Mouse (Mus musculus): ENCODE measurements around the gene Sox5. TPM values are rescaled to one million over a fixed set of nuclear protein-coding genes. Genes with fewer than 3 reads are reported as not detected.

Sox5 gene
- polyA plus RNA-seq, 1 experiment from 2014 or later, result 61.5 TPM

GRCm38 (mm10) chr6:144746436-144746835, 35.3 kb downstream of the Sox5 start:
- Histone ChIP-seq H3K9me3 (ENCODE audit: control insufficient read depth, low read length) (no peaks in the 10 kb centered on the region; the same call in 1 of the 2 replicates), H3K4me3 (ENCODE audit: low read depth, low read length) (no peak overlapping the region), H3K36me3 (ENCODE audit: control insufficient read depth, insufficient read depth, low read length) (no peaks in the 10 kb centered on the region), H3K4me1 (replicated peaks; ENCODE audit: control insufficient read depth, insufficient read depth, low read length) (no peaks in the 10 kb centered on the region; the same call in 1 of the 2 replicates), H3K27ac (ENCODE audit: low read depth, low read length) (no peak overlapping the region), H3K27me3 (ENCODE audit: control insufficient read depth, insufficient read depth, low read length) (no peaks in the 10 kb centered on the region), H3K4me2 (ENCODE audit: low read depth, low read length, severe bottlenecking) (no peak overlapping the region), H3K9ac (ENCODE audit: low read length) (no peak overlapping the region)
- no peak for DNase-seq (ENCODE audit: low spot score)
- WGBS, result 91% methylated on average over 10 of the region's 10 CpGs
- no peak for ATAC-seq (replicated peaks; ENCODE audit: low FRiP score)

DNA sequence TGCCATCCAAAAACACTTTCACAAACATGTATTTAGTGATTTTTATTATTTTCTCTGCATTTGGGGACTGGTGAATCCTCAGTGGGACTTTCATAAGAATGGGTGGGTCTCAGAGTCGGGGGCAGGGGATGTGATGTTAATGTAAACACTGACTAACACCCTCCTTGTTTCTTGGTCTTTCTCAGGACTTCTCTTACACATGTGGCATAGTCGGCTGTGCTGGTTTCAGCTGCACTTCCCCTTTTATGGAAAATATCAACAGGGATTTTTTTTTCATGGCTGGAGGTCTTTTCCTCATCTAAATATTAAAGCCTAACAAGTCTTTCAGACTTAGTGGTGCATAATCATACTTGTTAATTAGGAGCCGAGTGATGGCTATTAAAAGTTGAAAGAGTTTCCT, 39.2 kb downstream of the Sox5 start:
- Histone ChIP-seq H3K36me3 (ENCODE audit: control insufficient read depth, insufficient read depth, low read length) (no peaks in the 10 kb centered on the region), H3K4me2 (ENCODE audit: low read depth, low read length, severe bottlenecking) (no peak overlapping the region), H3K4me3 (ENCODE audit: low read depth, low read length) (no peak overlapping the region), H3K27me3 (ENCODE audit: control insufficient read depth, insufficient read depth, low read length) (no peaks in the 10 kb centered on the region), H3K9ac (ENCODE audit: low read length) (no peak overlapping the region), H3K9me3 (ENCODE audit: control insufficient read depth, low read length) (no peaks in the 10 kb centered on the region; the same call in 1 of the 2 replicates), H3K27ac (ENCODE audit: low read depth, low read length) (no peak overlapping the region), H3K4me1 (replicated peaks; ENCODE audit: control insufficient read depth, insufficient read depth, low read length) (no peaks in the 10 kb centered on the region; the same call in 1 of the 2 replicates)
- DNase-seq (ENCODE audit: low spot score), result peak; percentile 22
- ATAC-seq (replicated peaks; ENCODE audit: low FRiP score), result no peak
- 49% methylated on average over 3 of the region's 3 CpGs for WGBS

DNA sequence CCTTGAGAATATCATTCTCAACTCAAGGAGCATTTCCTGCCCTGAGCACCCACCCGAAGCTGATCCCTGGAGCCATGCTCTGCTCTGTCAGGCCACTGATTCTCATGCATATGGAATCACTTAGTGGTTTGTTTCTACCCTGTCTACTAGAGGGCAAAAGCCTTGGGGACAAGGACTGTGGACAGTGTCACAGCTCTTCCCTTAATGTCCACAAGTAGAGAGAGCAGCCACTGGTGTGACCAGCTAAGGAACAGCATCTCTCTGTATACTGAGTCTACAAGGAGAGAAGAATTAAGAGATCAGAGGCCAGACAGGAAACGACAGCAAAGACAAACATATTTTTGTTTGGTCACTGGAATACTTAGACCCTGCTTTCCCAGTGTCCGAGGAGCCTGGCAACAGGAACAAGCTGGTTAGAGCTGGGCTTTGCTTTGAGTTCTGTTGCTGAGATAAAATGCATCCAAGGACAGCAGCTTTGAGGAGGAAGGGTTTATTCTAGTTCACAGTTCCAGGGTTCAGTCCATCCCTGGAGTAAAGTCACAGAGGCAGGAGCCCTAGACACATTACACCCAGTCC, 40.6 kb downstream of the Sox5 start:
- Histone ChIP-seq H3K9me3 (ENCODE audit: control insufficient read depth, low read length) (no peaks in the 10 kb centered on the region), H3K27me3 (ENCODE audit: control insufficient read depth, insufficient read depth, low read length) (no peaks in the 10 kb centered on the region), H3K4me1 (replicated peaks; ENCODE audit: control insufficient read depth, insufficient read depth, low read length) (no peaks in the 10 kb centered on the region; the same call in 1 of the 2 replicates), H3K4me2 (ENCODE audit: low read depth, low read length, severe bottlenecking) (no peak overlapping the region), H3K27ac (ENCODE audit: low read depth, low read length) (no peak overlapping the region), H3K4me3 (ENCODE audit: low read depth, low read length) (no peak overlapping the region), H3K9ac (ENCODE audit: low read length) (no peak overlapping the region), H3K36me3 (ENCODE audit: control insufficient read depth, insufficient read depth, low read length) (no peaks in the 10 kb centered on the region)
- ATAC-seq (replicated peaks; ENCODE audit: low FRiP score) (no peak), DNase-seq (ENCODE audit: low spot score) (no peak)
- 73% methylated on average over 3 of the region's 3 CpGs for WGBS

DNA sequence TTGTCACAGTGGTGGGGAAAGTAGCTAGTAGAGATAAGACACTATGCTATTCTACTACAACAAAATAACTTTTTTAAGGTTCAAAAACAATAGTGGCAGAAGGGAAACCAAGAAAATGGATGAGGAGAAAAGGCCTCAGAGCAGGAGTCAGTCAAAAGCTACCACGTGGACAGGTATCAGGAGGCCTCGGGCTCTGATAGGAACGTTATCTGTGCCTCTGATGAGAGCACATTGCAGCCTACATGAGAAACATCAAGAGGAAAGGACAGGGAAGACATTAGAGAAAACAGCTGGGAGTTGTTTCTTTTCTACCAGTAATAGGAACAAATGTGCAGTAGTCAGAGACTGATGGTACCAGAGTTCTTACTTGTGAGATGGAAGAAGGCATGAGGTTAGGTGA, 41.4 kb downstream of the Sox5 start:
- H3K4me2 ChIP-seq (ENCODE audit: low read depth, low read length, severe bottlenecking), result no peak overlapping the region
- no peaks in the 10 kb centered on the region for H3K36me3 ChIP-seq (ENCODE audit: control insufficient read depth, insufficient read depth, low read length)
- no peak overlapping the region for H3K4me3 ChIP-seq (ENCODE audit: low read depth, low read length)
- H3K4me1 ChIP-seq (replicated peaks; ENCODE audit: control insufficient read depth, insufficient read depth, low read length), result no peaks in the 10 kb centered on the region; the same call in 1 of the 2 replicates
- no peaks in the 10 kb centered on the region for H3K9me3 ChIP-seq (ENCODE audit: control insufficient read depth, low read length)
- WGBS, result 91% methylated on average over 3 of the region's 3 CpGs
- no peak overlapping the region for H3K27ac ChIP-seq (ENCODE audit: low read depth, low read length)
- no peak overlapping the region for H3K9ac ChIP-seq (ENCODE audit: low read length)
- H3K27me3 ChIP-seq (ENCODE audit: control insufficient read depth, insufficient read depth, low read length), result no peaks in the 10 kb centered on the region
- no peak for DNase-seq (ENCODE audit: low spot score)
- ATAC-seq (replicated peaks; ENCODE audit: low FRiP score), result no peak

DNA sequence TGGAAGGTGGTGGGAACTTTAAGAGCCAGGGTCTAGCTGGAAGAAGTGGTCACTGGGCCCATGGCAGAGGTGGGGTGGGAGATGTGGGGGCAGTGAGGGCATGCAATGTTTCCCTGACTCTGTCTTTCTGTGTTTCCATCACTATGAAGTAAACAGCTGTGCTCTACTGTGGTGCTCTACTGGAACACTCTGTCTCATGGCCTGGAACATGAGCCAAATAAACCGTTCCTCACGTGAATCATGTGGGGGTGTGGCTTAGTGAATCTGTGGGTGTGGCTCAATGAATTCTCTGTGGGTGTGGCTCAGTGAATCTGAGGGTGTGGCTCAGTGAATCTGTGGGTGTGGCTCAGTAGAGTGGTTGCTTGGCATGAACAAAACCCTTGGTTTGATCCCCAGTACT, 42.0 kb downstream of the Sox5 start:
- 95% methylated on average over 2 of the region's 2 CpGs for WGBS

GRCm38 (mm10) chr6:144737786-144738185, 44.0 kb downstream of the Sox5 start:
- no peak overlapping the region for H3K4me3 ChIP-seq (ENCODE audit: low read depth, low read length)
- H3K27ac ChIP-seq (ENCODE audit: low read depth, low read length), result no peak overlapping the region
- no peaks in the 10 kb centered on the region for H3K27me3 ChIP-seq (ENCODE audit: control insufficient read depth, insufficient read depth, low read length)
- DNase-seq (ENCODE audit: low spot score) (no peak), ATAC-seq (replicated peaks; ENCODE audit: low FRiP score) (no peak)
- no peaks in the 10 kb centered on the region for H3K9me3 ChIP-seq (ENCODE audit: control insufficient read depth, low read length)
- 90% methylated on average over 5 of the region's 5 CpGs for WGBS
- H3K9ac ChIP-seq (ENCODE audit: low read length), result no peak overlapping the region
- H3K36me3 ChIP-seq (ENCODE audit: control insufficient read depth, insufficient read depth, low read length), result no peaks in the 10 kb centered on the region
- H3K4me1 ChIP-seq (replicated peaks; ENCODE audit: control insufficient read depth, insufficient read depth, low read length), result no peaks in the 10 kb centered on the region; the same call in 1 of the 2 replicates
- no peak overlapping the region for H3K4me2 ChIP-seq (ENCODE audit: low read depth, low read length, severe bottlenecking)

More for the DNA sequence above, 42.0 kb downstream of the Sox5 start:
- ATAC-seq (replicated peaks; ENCODE audit: low FRiP score) (no peak), DNase-seq (ENCODE audit: low spot score) (no peak)
- no peaks in the 10 kb centered on the region for H3K9me3 ChIP-seq (ENCODE audit: control insufficient read depth, low read length)
- H3K4me2 ChIP-seq (ENCODE audit: low read depth, low read length, severe bottlenecking), result no peak overlapping the region
- no peak overlapping the region for H3K27ac ChIP-seq (ENCODE audit: low read depth, low read length)
- no peaks in the 10 kb centered on the region; the same call in 1 of the 2 replicates for H3K4me1 ChIP-seq (replicated peaks; ENCODE audit: control insufficient read depth, insufficient read depth, low read length)
- H3K27me3 ChIP-seq (ENCODE audit: control insufficient read depth, insufficient read depth, low read length), result no peaks in the 10 kb centered on the region
- H3K36me3 ChIP-seq (ENCODE audit: control insufficient read depth, insufficient read depth, low read length), result no peaks in the 10 kb centered on the region
- H3K9ac ChIP-seq (ENCODE audit: low read length), result no peak overlapping the region
- no peak overlapping the region for H3K4me3 ChIP-seq (ENCODE audit: low read depth, low read length)

GRCm38 (mm10) chr6:144731251-144731970, 50.4 kb downstream of the Sox5 start:
- ATAC-seq (replicated peaks; ENCODE audit: low FRiP score) (no peak), DNase-seq (ENCODE audit: low spot score) (peak; percentile 6)
- Histone ChIP-seq H3K4me3 (ENCODE audit: low read depth, low read length) (no peak overlapping the region), H3K9me3 (ENCODE audit: control insufficient read depth, low read length) (no peaks in the 10 kb centered on the region), H3K27ac (ENCODE audit: low read depth, low read length) (no peak overlapping the region), H3K4me1 (replicated peaks; ENCODE audit: control insufficient read depth, insufficient read depth, low read length) (no peaks in the 10 kb centered on the region), H3K4me2 (ENCODE audit: low read depth, low read length, severe bottlenecking) (no peak overlapping the region), H3K27me3 (ENCODE audit: control insufficient read depth, insufficient read depth, low read length) (no peaks in the 10 kb centered on the region), H3K9ac (ENCODE audit: low read length) (no peak overlapping the region), H3K36me3 (ENCODE audit: control insufficient read depth, insufficient read depth, low read length) (no peaks in the 10 kb centered on the region)
- WGBS, result 91% methylated on average over 10 of the region's 10 CpGs

- H3K36me3 ChIP-seq (ENCODE audit: control insufficient read depth, insufficient read depth, low read length), result no peaks in the 10 kb centered on the region
- H3K9me3 ChIP-seq (ENCODE audit: control insufficient read depth, low read length), result no peaks in the 10 kb centered on the region
- H3K4me3 ChIP-seq (ENCODE audit: low read depth, low read length), result no peak overlapping the region
- H3K27me3 ChIP-seq (ENCODE audit: control insufficient read depth, insufficient read depth, low read length), result no peaks in the 10 kb centered on the region
- ATAC-seq (replicated peaks; ENCODE audit: low FRiP score), result no peak
- no peaks in the 10 kb centered on the region for H3K4me1 ChIP-seq (replicated peaks; ENCODE audit: control insufficient read depth, insufficient read depth, low read length)
- H3K9ac ChIP-seq (ENCODE audit: low read length), result no peak overlapping the region
- H3K4me2 ChIP-seq (ENCODE audit: low read depth, low read length, severe bottlenecking), result no peak overlapping the region
- WGBS, result 79% methylated on average over 12 of the region's 12 CpGs
- no peak for DNase-seq (ENCODE audit: low spot score)
- no peak overlapping the region for H3K27ac ChIP-seq (ENCODE audit: low read depth, low read length)
Measured at GRCm38 (mm10) chr6:144723530-144724144, 58.1 kb downstream of the Sox5 start.

All from forebrain, embryonic 11.5 days (tissue).